Mouse (Mus musculus) CH12.LX (cell line): ENCODE data around the gene Acot7. TPM values are rescaled to one million over a fixed set of nuclear protein-coding genes. Genes with fewer than 3 reads are reported as not detected.
A peak's percentile ranks its signal among the peaks of the same experiment; 100 is the strongest.

Experiments
- DNase-seq: peaks from one replicate; pipeline ENCODE4 v3.0.0-alpha.2; 2013; ENCODE audit errors: extremely low read depth
- H3K27ac ChIP-seq: 2 replicates; pipeline ENCODE4 v1.5.1; 2012; ENCODE audit warnings: low read depth, mild to moderate bottlenecking, control low read depth, moderate library complexity; ENCODE audit not compliant: insufficient read depth
- H3K27me3 ChIP-seq: replicated peaks from 2 replicates; pipeline ENCODE3; 2012; ENCODE audit warnings: inconsistent platforms
- H3K36me3 ChIP-seq, 2 experiments: replicated peaks in 1 of 2; 2 replicates each; pipeline versions ENCODE3 to v1.6.1; 2012; ENCODE audit warnings: inconsistent platforms in 1 of 2, low read length in 1 of 2, mild to moderate bottlenecking in 1 of 2, mixed read lengths in 1 of 2, moderate library complexity in 1 of 2; ENCODE audit not compliant: control insufficient read depth in 1 of 2, insufficient read depth in 1 of 2
- H3K4me1 ChIP-seq, 2 experiments: 2 replicates each; pipeline ENCODE4 v1.6.1; 2012; ENCODE audit warnings: inconsistent platforms in 1 of 2, moderate library complexity in 1 of 2; ENCODE audit not compliant: insufficient read depth in 2 of 2, control insufficient read depth in 1 of 2
- H3K4me2 ChIP-seq: 2 replicates; pipeline ENCODE4 v1.6.1; 2012; ENCODE audit warnings: low read depth, mild to moderate bottlenecking, control low read depth; ENCODE audit not compliant: poor library complexity, insufficient read depth, severe bottlenecking
- H3K4me3 ChIP-seq, 3 experiments: fragments of 150-350 bp in 1 of 3; sonication (generic) in 1 of 3; replicated peaks in 1 of 3; 2 replicates each; pipeline versions ENCODE3 to v1.5.1; 2011 to 2012; ENCODE audit warnings: low read depth in 2 of 3, low read length in 2 of 3, mild to moderate bottlenecking in 2 of 3, moderate library complexity in 2 of 3, control low read depth in 1 of 3, improper control_type of control experiment in 1 of 3, inconsistent platforms in 1 of 3, mixed read lengths in 1 of 3; ENCODE audit not compliant: poor library complexity in 1 of 3
- H3K79me2 ChIP-seq: replicated peaks from 2 replicates; pipeline ENCODE4 v1.6.1; 2012; ENCODE audit warnings: mild to moderate bottlenecking, moderate library complexity; ENCODE audit not compliant: control insufficient read depth, poor library complexity, insufficient read depth, severe bottlenecking; ENCODE audit errors: extremely low read depth
- H3K9ac ChIP-seq: 2 replicates; pipeline ENCODE4 v1.6.1; 2012; ENCODE audit warnings: low read depth, mild to moderate bottlenecking, control low read depth, moderate library complexity; ENCODE audit not compliant: insufficient read depth
- H3K9me3 ChIP-seq: replicated peaks from 2 replicates; pipeline ENCODE3; 2012; ENCODE audit warnings: low read length, inconsistent platforms, mixed read lengths
- BHLHE40 ChIP-seq: IDR thresholded peaks from 2 replicates; pipeline ENCODE4 v1.6.1; 2011; ENCODE audit warnings: mild to moderate bottlenecking, low read depth, low read length, improper control_type of control experiment
- CTCF ChIP-seq, 2 experiments: IDR thresholded peaks in 1 of 2; conservative IDR thresholded peaks in 1 of 2; 2 replicates each; pipeline ENCODE4 v1.5.1; 2011 to 2012; ENCODE audit warnings: low read depth in 2 of 2, low read length in 2 of 2, improper control_type of control experiment in 1 of 2, inconsistent platforms in 1 of 2, mild to moderate bottlenecking in 1 of 2, moderate library complexity in 1 of 2
- ETS1 ChIP-seq: conservative IDR thresholded peaks from 2 replicates; pipeline ENCODE4 v1.6.1; 2012; ENCODE audit warnings: low read depth, mild to moderate bottlenecking, inconsistent platforms, low read length, improper control_type of control experiment, moderate library complexity
- HCFC1 ChIP-seq: IDR thresholded peaks from 2 replicates; pipeline ENCODE4 v1.6.1; 2012; ENCODE audit warnings: low read depth, mild to moderate bottlenecking, inconsistent platforms, low read length, improper control_type of control experiment
- MAX ChIP-seq: IDR thresholded peaks from 2 replicates; pipeline ENCODE4 v1.6.1; 2011; ENCODE audit warnings: low read length, improper control_type of control experiment
- MXI1 ChIP-seq: IDR thresholded peaks from 2 replicates; pipeline ENCODE4 v1.6.1; 2011; ENCODE audit warnings: mild to moderate bottlenecking, low read depth, low read length, improper control_type of control experiment
- SMC3 ChIP-seq: IDR thresholded peaks from 2 replicates; pipeline ENCODE4 v1.6.1; 2011; ENCODE audit warnings: low read depth, low read length, improper control_type of control experiment
- TBP ChIP-seq: conservative IDR thresholded peaks from 2 replicates; pipeline ENCODE4 v1.6.1; 2011; ENCODE audit warnings: low read depth, low read length, improper control_type of control experiment
- UBTF ChIP-seq: IDR thresholded peaks from 2 replicates; pipeline ENCODE4 v1.6.1; 2012; ENCODE audit warnings: low read depth, mild to moderate bottlenecking, inconsistent platforms, low read length, improper control_type of control experiment, moderate library complexity
- dilution Hi-C: fragments of 300-500 bp; cut with MboI; formaldehyde crosslinking; loops from 2 replicates; pipeline ENCODE4 v1.14.3; 2020; ENCODE audit warnings: low sequenced_read_pairs; ENCODE audit not compliant: extremely low pct_unique_long_range_greater_than_20kb, extremely low pct_ligation_motif_present
- in situ Hi-C: fragments of 300-500 bp; cut with MboI; formaldehyde crosslinking; loops from 3 replicates; pipeline ENCODE4 v1.14.3; 2019; ENCODE audit warnings: low sequenced_read_pairs, low pct_ligation_motif_present, low pct_unique_long_range_greater_than_20kb, mixed read lengths
- polyA plus RNA-seq: library from polyadenylated mRNA; unstranded; fragments of >175 nt; gene quantifications from 2 replicates; pipeline ENCODE4 v1.2.1, GENCODE M21; 2012; ENCODE audit warnings: low read depth; ENCODE audit not compliant: insufficient read length
- total RNA-seq, 2 experiments: library from RNA; depleted of rRNA; stranded (reverse); fragments of 300-350 nt in 1 of 2; fragments of >200 nt in 1 of 2; gene quantifications; 2 replicates each; pipeline ENCODE4 v1.2.3; 2012 to 2014

Acot7 gene
- total and polyA plus RNA-seq, 3 experiments = 29.0 to 71.1 (median 61.6) TPM

DNA sequence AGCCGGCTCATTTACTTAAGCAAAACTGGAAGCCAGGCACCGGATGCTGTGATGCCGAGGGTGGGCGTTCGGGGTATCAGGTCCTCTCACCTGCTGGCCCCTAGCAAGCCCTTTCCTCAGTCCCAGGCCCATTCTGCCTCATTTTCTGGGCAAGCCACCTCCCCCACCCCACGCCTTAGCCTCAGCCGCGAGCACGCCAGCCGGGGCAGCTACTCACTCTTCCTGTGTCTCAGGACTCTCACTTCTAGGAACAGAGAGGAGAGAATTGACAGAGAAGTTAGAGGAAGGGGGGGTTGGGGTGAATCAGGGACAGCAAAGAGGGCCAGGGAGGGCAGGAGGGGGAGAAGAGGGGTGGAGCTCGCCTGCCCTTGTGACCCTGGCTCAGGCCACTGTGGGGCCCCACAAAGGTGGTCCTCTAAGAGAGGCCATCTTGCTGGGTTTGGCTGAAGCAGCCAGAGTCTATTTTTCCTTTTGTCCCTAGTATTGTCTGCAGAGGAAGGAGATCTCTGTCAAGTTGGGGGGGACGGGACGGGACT lies 48.5 kb upstream of the Acot7 start:
- TF ChIP-seq HCFC1 = no peak
- TF ChIP-seq SMC3 = no peak
- no peak for TF ChIP-seq BHLHE40
- no peak for TF ChIP-seq ETS1
- no peak for TF ChIP-seq CTCF (conservative IDR thresholded peaks at IDR 0.05 in 1 of 2, IDR thresholded peaks at IDR 0.05 in 1 of 2; ENCODE audit: low read depth in 2 of 2, low read length in 2 of 2)
- TF ChIP-seq MXI1 = no peak
- TF ChIP-seq TBP = no peak
- no peak for TF ChIP-seq MAX
- TF ChIP-seq, all 38 proteins: peak for 0
- no peak for DNase-seq
- no peaks in the 10 kb centered on the region for H3K36me3 ChIP-seq
- no peak overlapping the region for H3K4me2 ChIP-seq
- in situ Hi-C loops (no loop called here), dilution Hi-C loops (no loop called here)
- peaks cover 48% of the 10 kb centered on the region for H3K9me3 ChIP-seq
- H3K79me2 ChIP-seq = no peaks in the 10 kb centered on the region
- H3K4me1 ChIP-seq = peaks cover 10 to 13% of the 10 kb centered on the region in 2 experiments
- peaks cover 94% of the 10 kb centered on the region for H3K27me3 ChIP-seq
- H3K27ac ChIP-seq = no peak overlapping the region
- H3K4me3 ChIP-seq = no peak overlapping the region
- no peak overlapping the region for H3K9ac ChIP-seq

DNA sequence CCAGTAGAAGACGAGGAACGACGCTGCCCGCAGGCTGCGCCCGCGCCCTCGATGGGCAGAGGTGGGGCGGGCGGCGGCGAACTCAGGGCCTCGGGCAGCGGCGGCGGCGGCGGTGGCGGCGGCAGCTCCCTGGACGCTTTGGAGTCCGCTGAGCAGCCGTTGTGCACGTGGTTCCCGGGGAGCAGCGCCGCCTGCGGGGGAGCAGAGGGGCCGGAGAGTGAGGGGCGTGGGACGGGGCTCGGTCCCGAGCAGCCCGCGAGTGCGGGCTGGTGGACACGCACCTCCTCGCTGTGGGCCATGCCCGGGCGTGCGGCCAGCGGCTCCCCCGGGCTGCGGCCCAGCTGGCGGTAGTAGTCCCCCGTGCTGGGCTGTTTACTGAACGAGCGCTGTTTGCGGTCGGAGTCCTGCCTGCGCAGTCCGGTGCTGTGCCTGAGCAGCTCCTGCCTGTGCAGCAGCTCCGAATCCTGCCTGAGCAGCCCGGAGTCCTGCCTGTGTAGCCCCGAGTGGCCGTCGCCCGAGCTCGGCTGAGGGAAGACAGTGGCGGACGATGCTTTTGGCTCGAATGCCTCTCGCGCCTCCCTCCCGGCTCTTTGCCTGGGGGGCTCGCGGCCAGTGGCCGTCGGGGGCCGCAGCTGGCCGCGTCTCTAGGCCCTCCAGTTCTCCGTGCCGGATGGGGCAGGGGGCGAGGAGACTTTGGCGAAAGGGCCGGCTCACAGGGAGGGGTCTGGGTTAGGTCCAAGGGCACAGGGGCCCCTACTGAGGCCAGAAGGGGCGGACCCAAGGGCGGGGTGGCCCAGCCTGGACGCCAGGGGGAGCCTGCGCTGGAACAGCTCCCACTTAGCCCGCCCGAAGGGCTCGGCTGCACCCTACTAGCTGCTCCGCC lies 46.9 kb upstream of the Acot7 start:
- H3K4me3 ChIP-seq = no peak overlapping the region
- H3K36me3 ChIP-seq = no peaks in the 10 kb centered on the region
- no peak overlapping the region for H3K27ac ChIP-seq
- peaks cover 89% of the 10 kb centered on the region for H3K27me3 ChIP-seq
- no peak for DNase-seq
- H3K9ac ChIP-seq = no peak overlapping the region
- TF ChIP-seq CTCF (conservative IDR thresholded peaks at IDR 0.05 in 1 of 2, IDR thresholded peaks at IDR 0.05 in 1 of 2; ENCODE audit: low read depth in 2 of 2, low read length in 2 of 2) (peak in 1 of 2 experiments; percentile 23; a peak in 2 of 4 replicates), UBTF (no peak)
- H3K4me1 ChIP-seq = peaks cover 9 to 10% of the 10 kb centered on the region in 2 experiments
- in situ Hi-C loops (no loop called here), dilution Hi-C loops (no loop called here)
- no peaks in the 10 kb centered on the region for H3K79me2 ChIP-seq
- no peak overlapping the region for H3K4me2 ChIP-seq
- peaks cover 36% of the 10 kb centered on the region for H3K9me3 ChIP-seq
